Mouse (Mus musculus): ENCODE measurements at regions not wholly inside any gene's neighbourhood (a gene's known extent, or its start where the extent isn't known, plus 50 kb on each side); places are given as distances from the start of the nearest gene placed in this dataset.

- TF ChIP-seq CTCF (IDR thresholded peaks at IDR 0.05; ENCODE audit: low read depth, low read length): peak; percentile 81
- no peak for TF ChIP-seq POLR2A (IDR thresholded peaks at IDR 0.05; ENCODE audit: insufficient read depth, low read length)
- TF ChIP-seq EP300 (IDR thresholded peaks at IDR 0.05; ENCODE audit: insufficient read depth, low read depth, low read length): no peak
Measured at GRCm38 (mm10) chr8:78063529-78063928, 149.6 kb upstream of the Ttc29 start.

All from ES-Bruce4 (cell line).